Mouse (Mus musculus) liver, embryonic 13.5 days (tissue): ENCODE results near the gene Spint1. TPM values are rescaled to one million over a fixed set of nuclear protein-coding genes. Genes with fewer than 3 reads are reported as not detected.

Experiments used
- ATAC-seq: fragments of 200-750 bp; cut with Nextera tagmentation; 2 replicates; pipeline ENCODE4 v1.8.0; 2017; ENCODE audit warnings: low read depth, mild to moderate bottlenecking, moderate number of reproducible peaks, moderate library complexity
- DNase-seq: peaks from one replicate; pipeline ENCODE4 v3.0.0; 2022
- H3K27ac ChIP-seq: fragments of 300-500 bp; sonication (generic); 2 replicates; pipeline ENCODE4 v1.5.1; 2015; ENCODE audit warnings: moderate library complexity, mild to moderate bottlenecking, inconsistent platforms
- H3K27me3 ChIP-seq: fragments of 300-500 bp; sonication (generic); 2 replicates; pipeline ENCODE4 v1.6.1; 2015; ENCODE audit warnings: mild to moderate bottlenecking, inconsistent platforms
- H3K36me3 ChIP-seq: fragments of 300-500 bp; sonication (generic); 2 replicates; pipeline ENCODE4 v1.6.1; 2015; ENCODE audit warnings: mild to moderate bottlenecking, inconsistent platforms
- H3K4me1 ChIP-seq: fragments of 300-500 bp; sonication (generic); replicated peaks from 2 replicates; pipeline ENCODE4 v1.6.1; 2015; ENCODE audit warnings: inconsistent platforms
- H3K4me2 ChIP-seq: fragments of 300-500 bp; sonication (generic); 2 replicates; pipeline ENCODE4 v1.6.1; 2015; ENCODE audit warnings: inconsistent platforms, mild to moderate bottlenecking, moderate library complexity
- H3K4me3 ChIP-seq: fragments of 300-500 bp; sonication (generic); replicated peaks from 2 replicates; pipeline ENCODE4 v1.5.1; 2015; ENCODE audit warnings: mild to moderate bottlenecking, inconsistent platforms
- H3K9ac ChIP-seq: fragments of 300-500 bp; sonication (generic); 2 replicates; pipeline ENCODE4 v1.6.1; 2015; ENCODE audit warnings: mild to moderate bottlenecking, inconsistent platforms
- H3K9me3 ChIP-seq: fragments of 300-500 bp; sonication (generic); replicated peaks from 2 replicates; pipeline ENCODE4 v1.6.1; 2016; ENCODE audit warnings: inconsistent platforms
- WGBS: fragments of 180-500 bp; shearing (Covaris S2); methylation state at CpG from one replicate; pipeline ENCODE4 v1.1.7; 2015; ENCODE audit not compliant: insufficient replicate concordance; 5-methylcytosine and 5-hydroxymethylcytosine counted together
- polyA plus RNA-seq: library from polyadenylated mRNA; unstranded; fragments of >200 nt; fragmentation: Nextera tagmentation; extraction: Ambion mirVana; gene quantifications from 2 replicates; pipeline ENCODE4 v1.2.1, GENCODE M21; 2015

The Spint1 gene
- polyA plus RNA-seq, 1 experiment from 2014 or later: 0.09 TPM

DNA sequence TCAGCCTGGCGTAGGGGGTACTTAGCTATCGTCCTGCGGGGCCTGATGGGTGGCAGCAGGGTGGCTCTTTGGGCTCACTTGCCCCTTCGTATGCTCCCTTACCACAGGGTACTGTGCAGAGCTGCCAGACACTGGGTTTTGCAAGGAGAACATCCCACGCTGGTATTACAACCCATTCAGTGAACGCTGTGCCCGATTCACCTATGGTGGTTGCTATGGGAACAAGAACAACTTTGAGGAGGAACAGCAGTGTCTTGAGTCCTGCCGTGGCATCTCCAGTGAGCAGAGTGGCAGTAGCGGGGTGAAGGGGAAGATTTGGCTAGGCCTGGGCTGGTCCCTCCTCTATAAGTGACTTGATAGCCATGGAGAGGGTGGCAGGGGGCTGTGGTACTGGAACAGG lies 10.7 kb downstream of the Spint1 start:
- Histone ChIP-seq H3K27ac (no peak overlapping the region), H3K4me1 (peaks cover 10% of the 10 kb centered on the region), H3K27me3 (peaks cover 10% of the 10 kb centered on the region), H3K9me3 (no peaks in the 10 kb centered on the region), H3K36me3 (no peaks in the 10 kb centered on the region), H3K4me2 (no peak overlapping the region), H3K4me3 (no peak overlapping the region), H3K9ac (no peak overlapping the region)
- WGBS: 73% methylated on average over 9 of the region's 9 CpGs
- DNase-seq (no peak), ATAC-seq (no peak)

DNA sequence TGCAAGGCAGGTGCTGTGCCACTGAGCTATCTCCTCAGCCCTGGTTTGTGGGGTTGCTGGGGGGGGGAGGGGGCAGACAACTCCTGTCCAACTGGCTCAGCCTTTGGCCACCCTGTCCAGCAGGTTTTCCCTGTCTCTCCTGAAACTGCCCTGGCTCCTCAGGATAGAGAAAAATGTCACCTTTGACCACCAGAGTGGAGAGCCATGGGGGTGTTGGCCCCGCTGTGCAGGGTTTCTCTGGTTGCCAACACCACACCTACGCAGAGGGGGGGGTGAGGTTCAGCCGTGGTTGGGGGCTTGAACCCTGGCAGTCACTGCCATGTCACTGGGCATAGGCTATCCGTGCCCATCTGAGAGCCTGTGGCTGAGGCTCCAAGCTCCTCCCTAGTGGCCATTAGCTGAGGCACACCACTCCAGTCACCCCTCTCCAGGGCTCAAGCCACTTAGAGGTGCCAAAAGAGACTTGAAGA lies 12.5 kb downstream of the Spint1 start:
- ATAC-seq (no peak), DNase-seq (no peak)
- WGBS: 61% methylated on average over 4 of the region's 4 CpGs

DNA sequence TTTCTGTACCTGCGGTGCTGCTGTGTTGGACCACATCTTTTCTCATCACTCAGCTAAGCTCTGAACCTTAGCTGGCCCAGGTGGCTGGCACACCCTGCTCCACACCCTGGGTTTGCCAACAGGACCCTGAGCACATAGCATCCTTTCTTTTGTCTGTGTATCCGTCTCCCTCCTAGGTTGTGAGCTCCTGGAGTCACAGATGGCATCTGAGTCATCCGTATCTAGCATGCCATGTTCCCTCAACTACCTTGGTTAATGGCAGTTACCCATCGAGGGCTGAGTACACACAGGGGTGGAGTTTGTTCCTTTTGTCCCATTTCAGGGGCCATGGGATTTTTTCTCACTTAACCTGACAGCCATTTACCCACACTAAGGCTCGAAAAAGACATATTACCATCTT lies 13.2 kb downstream of the Spint1 start:
- Histone ChIP-seq H3K27ac (no peak overlapping the region), H3K4me2 (peak overlapping the region; percentile 58; the same call in 1 of the 2 replicates)

More for the DNA sequence above, 12.5 kb downstream of the Spint1 start:
- Histone ChIP-seq H3K4me3 (no peak overlapping the region), H3K4me1 (peaks cover 10% of the 10 kb centered on the region), H3K9ac (no peak overlapping the region), H3K27me3 (peaks cover 20% of the 10 kb centered on the region), H3K9me3 (no peaks in the 10 kb centered on the region), H3K4me2 (no peak overlapping the region), H3K36me3 (no peaks in the 10 kb centered on the region), H3K27ac (no peak overlapping the region)

GRCm38 (mm10) chr2:119250826-119251478 lies 13.8 kb downstream of the Spint1 start:
- H3K36me3 ChIP-seq: no peaks in the 10 kb centered on the region
- peaks cover 10% of the 10 kb centered on the region for H3K4me1 ChIP-seq
- peak overlapping the region; percentile 52 for H3K9ac ChIP-seq
- peaks cover 30% of the 10 kb centered on the region for H3K27me3 ChIP-seq
- H3K4me2 ChIP-seq: peak overlapping the region; percentile 58
- H3K27ac ChIP-seq: no peak overlapping the region
- H3K9me3 ChIP-seq: no peaks in the 10 kb centered on the region
- 9% methylated on average over 11 of the region's 11 CpGs for WGBS
- peak; percentile 81 for DNase-seq
- peak overlapping the region; percentile 18; the same call in 1 of the 2 replicates for H3K4me3 ChIP-seq
- ATAC-seq: peak; percentile 72

More for the DNA sequence above, 13.2 kb downstream of the Spint1 start:
- DNase-seq (no peak), ATAC-seq (no peak)
- WGBS: 61% methylated on average over 5 of the region's 5 CpGs
- no peak overlapping the region for H3K9ac ChIP-seq
- no peaks in the 10 kb centered on the region for H3K9me3 ChIP-seq
- no peak overlapping the region for H3K4me3 ChIP-seq
- no peaks in the 10 kb centered on the region for H3K36me3 ChIP-seq
- H3K27me3 ChIP-seq: peaks cover 28% of the 10 kb centered on the region
- peaks cover 10% of the 10 kb centered on the region for H3K4me1 ChIP-seq

DNA sequence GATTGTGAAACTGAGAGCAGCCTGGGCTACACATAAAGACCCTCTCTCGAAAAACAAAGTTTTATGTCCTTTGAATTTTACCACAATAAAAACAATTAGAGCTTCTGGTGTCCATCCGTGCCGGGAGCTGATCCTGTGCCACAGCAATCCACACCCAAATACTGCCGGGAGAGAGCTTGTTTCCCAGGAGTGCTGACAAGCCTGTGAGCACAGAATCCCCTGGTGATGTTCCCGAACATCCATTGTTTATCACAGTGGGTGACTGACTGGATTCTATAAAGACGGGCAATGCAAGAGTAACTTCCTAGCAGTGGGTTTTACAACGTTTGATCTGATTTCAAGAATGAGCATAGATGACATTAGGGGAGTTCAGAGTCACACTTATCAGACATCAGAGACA lies 17.8 kb downstream of the Spint1 start:
- Histone ChIP-seq H3K27ac (no peak overlapping the region), H3K4me3 (no peak overlapping the region), H3K9me3 (no peaks in the 10 kb centered on the region), H3K36me3 (no peaks in the 10 kb centered on the region), H3K4me1 (peaks cover 10% of the 10 kb centered on the region), H3K4me2 (no peak overlapping the region), H3K27me3 (peaks cover 31% of the 10 kb centered on the region), H3K9ac (no peak overlapping the region)
- ATAC-seq (no peak), DNase-seq (no peak)
- WGBS: 31% methylated on average over 7 of the region's 7 CpGs

DNA sequence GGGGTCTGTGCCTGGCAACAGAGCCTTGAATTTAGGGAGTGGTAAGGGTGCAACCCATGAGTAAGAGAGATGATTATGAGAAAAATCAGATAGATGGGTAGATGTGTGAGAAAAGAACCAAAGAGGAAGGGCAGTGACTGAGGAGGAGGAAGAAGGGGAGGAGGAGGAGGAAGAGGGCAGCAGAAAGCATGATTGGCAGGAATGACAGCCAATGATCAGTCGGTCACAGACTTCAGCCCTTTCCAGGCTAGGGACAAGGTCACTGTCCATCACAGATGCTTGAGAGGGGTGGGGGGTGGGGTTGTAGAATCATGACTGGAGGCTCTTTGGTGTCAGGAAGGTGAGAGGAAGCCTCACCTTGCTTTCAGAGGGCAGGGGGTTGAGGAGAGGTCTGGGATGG lies 23.4 kb downstream of the Spint1 start:
- no peak overlapping the region for H3K27ac ChIP-seq
- no peak overlapping the region for H3K4me3 ChIP-seq
- H3K27me3 ChIP-seq: peaks cover 4% of the 10 kb centered on the region
- DNase-seq: no peak
- no peak overlapping the region for H3K4me2 ChIP-seq
- no peaks in the 10 kb centered on the region; the same call in 1 of the 2 replicates for H3K4me1 ChIP-seq
- no peak for ATAC-seq
- 56% methylated on average over 1 of the region's 1 CpGs for WGBS
- H3K36me3 ChIP-seq: no peaks in the 10 kb centered on the region
- H3K9me3 ChIP-seq: no peaks in the 10 kb centered on the region
- no peak overlapping the region for H3K9ac ChIP-seq

- no peaks in the 10 kb centered on the region for H3K9me3 ChIP-seq
- no peak overlapping the region for H3K4me2 ChIP-seq
- 0 out of 2 replicates have a peak, but pooled peaks cover 3% of the 10 kb centered on the region for H3K27me3 ChIP-seq
- H3K4me3 ChIP-seq: no peak overlapping the region
- 59% methylated on average over 2 of the region's 2 CpGs for whole genome bisulfite sequencing
- no peaks in the 10 kb centered on the region for H3K36me3 ChIP-seq
- no peaks in the 10 kb centered on the region; the same call in 1 of the 2 replicates for H3K4me1 ChIP-seq
- no peak overlapping the region for H3K27ac ChIP-seq
- no peak for DNase-seq
- ATAC-seq: no peak
- no peak overlapping the region for H3K9ac ChIP-seq
Observed at GRCm38 (mm10) chr2:119261326-119261725, 24.2 kb downstream of the Spint1 start.

- Histone ChIP-seq H3K4me3 (no peak overlapping the region), H3K27me3 (peaks cover 6% of the 10 kb centered on the region; the same call in 1 of the 2 replicates), H3K9ac (no peak overlapping the region), H3K36me3 (no peaks in the 10 kb centered on the region), H3K9me3 (no peaks in the 10 kb centered on the region), H3K4me1 (no peaks in the 10 kb centered on the region; the same call in 1 of the 2 replicates), H3K4me2 (0 out of 2 replicates have a peak overlapping the region, but pooled peaks have one; percentile 1), H3K27ac (no peak overlapping the region)
- DNase-seq (no peak), ATAC-seq (no peak)
- WGBS: 18% methylated on average over 8 of the region's 8 CpGs
Observed at GRCm38 (mm10) chr2:119262978-119263377, 25.8 kb downstream of the Spint1 start.

DNA sequence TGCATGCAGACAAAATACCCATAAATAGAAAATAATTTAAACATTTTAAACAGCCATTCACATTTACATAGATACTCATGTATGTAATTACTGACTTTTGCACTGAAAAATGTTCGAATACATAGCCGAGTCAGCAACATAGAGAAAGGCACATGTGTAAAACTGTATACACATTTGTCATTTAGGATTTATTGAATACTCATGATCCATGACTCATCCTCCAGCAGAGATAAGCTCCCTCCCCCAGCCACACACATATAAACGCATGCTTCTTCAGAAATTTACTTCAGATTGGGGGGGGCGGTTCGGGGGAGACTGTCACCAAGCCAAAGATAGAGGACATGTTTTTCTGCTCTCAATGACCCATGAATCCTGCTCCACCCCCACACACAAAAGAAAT lies 26.7 kb downstream of the Spint1 start:
- Histone ChIP-seq H3K27me3 (peaks cover 11% of the 10 kb centered on the region), H3K9me3 (no peaks in the 10 kb centered on the region), H3K4me2 (no peak overlapping the region), H3K36me3 (no peaks in the 10 kb centered on the region), H3K4me3 (no peak overlapping the region), H3K27ac (no peak overlapping the region), H3K4me1 (no peaks in the 10 kb centered on the region; the same call in 1 of the 2 replicates), H3K9ac (no peak overlapping the region)
- ATAC-seq: no peak
- DNase-seq: no peak
- WGBS: 53% methylated on average over 5 of the region's 5 CpGs

DNA sequence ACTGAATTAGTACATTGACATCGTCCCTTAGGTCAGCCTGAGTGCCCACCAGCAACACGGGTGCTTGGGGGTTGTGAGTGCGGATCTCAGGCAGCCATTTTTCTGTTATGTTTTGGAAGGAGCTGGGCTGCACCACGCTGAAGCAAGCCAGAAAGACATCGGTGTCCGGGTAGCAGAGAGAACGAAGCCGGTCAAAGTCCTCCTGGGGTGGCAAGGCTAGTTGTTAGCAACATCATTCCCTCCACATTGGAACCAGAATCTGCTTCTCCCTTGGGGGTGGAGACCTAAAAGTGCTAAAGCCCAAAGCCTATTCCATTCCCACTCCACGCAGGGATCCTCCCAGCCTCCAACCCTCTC lies 33.1 kb downstream of the Spint1 start:
- no peak for DNase-seq

DNA sequence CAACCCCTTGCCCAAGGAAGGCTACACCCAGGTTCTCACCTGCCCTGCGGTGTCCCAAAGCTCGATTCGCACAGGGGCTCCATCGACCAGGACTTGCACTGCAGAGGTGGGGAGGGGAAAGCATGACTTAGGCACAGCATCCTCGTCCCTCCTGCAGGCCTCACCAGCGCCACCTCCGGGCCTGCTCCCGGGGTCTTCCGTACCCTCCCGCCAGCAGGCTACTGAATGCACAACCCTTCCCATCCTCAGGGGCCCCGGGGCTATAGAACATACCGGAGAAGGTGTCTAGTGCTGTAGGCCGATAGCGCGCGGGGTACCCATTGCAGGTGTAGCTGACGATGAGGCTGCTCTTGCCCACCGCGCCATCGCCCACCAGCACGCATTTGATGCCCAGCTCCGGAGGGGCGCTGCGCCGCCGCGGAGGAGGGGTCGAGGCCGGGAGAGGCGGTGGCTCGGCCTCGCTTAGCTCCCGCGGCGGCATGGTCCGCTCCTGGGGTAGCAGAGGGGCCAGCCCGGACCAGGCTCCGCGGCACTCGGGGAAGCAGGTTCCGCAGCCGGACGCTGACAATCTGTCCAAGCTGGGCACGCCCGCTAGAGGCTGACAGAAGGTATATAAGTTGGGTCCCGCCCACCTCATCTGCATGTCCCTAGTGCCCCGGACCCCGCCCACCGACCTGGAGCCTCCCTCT lies 33.6 kb downstream of the Spint1 start, which contains the start of gene Rhov:
Rhov (minus strand) TSS at position 630 of the 689 bp plus-strand sequence.
- no peaks in the 10 kb centered on the region for H3K36me3 ChIP-seq
- peaks cover 10% of the 10 kb centered on the region for H3K4me1 ChIP-seq
- no peaks in the 10 kb centered on the region for H3K9me3 ChIP-seq
- 2% methylated on average over 47 of the region's 49 CpGs for WGBS
- H3K27ac ChIP-seq: no peak within 1 kb of the TSS
- H3K4me2 ChIP-seq: peak within 1 kb of the TSS; percentile 90
- peak within 1 kb of the TSS; percentile 61 for H3K9ac ChIP-seq
- peaks cover 33% of the 10 kb centered on the region for H3K27me3 ChIP-seq
- DNase-seq (peak; percentile 67), ATAC-seq (peak; percentile 80)
- H3K4me3 ChIP-seq: peak within 1 kb of the TSS; percentile 60

More for the DNA sequence above, 33.1 kb downstream of the Spint1 start:
- H3K4me2 ChIP-seq: peak overlapping the region; percentile 90
- peak overlapping the region; percentile 60; the same call in 1 of the 2 replicates for H3K4me3 ChIP-seq
- H3K4me1 ChIP-seq: peaks cover 10% of the 10 kb centered on the region
- H3K9me3 ChIP-seq: no peaks in the 10 kb centered on the region
- no peak for ATAC-seq
- no peak overlapping the region for H3K27ac ChIP-seq
- 0 out of 2 replicates have a peak overlapping the region, but pooled peaks have one; percentile 61 for H3K9ac ChIP-seq
- 53% methylated on average over 9 of the region's 9 CpGs for WGBS
- no peaks in the 10 kb centered on the region for H3K36me3 ChIP-seq
- peaks cover 33% of the 10 kb centered on the region for H3K27me3 ChIP-seq
